Mouse (Mus musculus) central nervous system, embryonic 14 days (tissue): ENCODE data around the gene Gm26920. TPM values are rescaled to one million over a fixed set of nuclear protein-coding genes. Genes with fewer than 3 reads are reported as not detected.

Experiments used
- polyA plus RNA-seq: library from polyadenylated mRNA; depleted of rRNA; stranded (reverse); fragments of >200 nt; gene quantifications from 2 replicates; pipeline ENCODE4 v1.2.3, GENCODE M21; 2012; rRNA removed

The Gm26920 gene
- polyA plus RNA-seq: 0.91 and 1.6 TPM in 2 replicates

DNA sequence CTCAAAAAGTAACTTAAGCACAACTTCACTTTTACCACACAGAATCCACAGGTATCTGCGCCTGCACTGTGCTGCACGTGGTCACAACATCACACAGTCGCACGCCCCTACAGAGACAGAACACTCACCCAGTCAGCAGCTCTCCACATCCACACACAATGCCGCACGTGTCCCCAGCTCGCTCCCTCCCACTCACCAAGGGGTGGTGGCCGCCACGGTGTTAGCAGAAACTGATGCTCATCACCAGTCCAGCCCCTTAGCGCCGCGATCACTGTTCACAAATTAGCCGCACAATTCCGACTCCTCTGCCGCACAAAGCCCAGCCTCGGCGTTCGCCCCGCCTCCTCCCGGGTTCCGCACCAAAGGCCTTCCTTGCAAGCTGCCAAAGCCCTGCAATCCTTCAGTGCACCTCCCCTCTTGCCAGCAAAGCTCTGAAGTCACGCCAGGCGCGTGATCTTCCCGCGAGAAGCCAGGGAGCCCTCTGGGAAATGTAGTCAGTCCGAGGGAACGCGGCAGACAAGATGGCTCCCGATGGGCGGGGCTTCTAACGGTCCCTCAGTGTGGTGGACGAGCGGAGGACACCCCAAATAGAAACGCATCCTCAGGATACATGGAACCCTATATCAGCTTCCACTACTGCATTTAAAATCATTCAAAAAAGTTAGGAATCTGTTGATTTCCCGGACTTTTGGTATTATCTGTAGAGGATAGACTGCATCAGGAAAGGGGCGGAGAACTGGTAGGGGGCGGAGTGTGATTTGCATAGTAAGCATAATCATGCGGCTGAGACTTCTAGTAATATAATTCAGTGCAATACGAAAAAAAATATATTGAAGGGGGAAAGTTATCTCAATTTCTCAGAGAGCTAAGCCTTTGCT lies at the start of gene Gm26920, which contains the start of gene Zfp566:
Gene Gm26920 (minus strand): TSS at position 319 of the 878 bp plus-strand sequence.
Gene Zfp566 (minus strand): TSS at position 436 of the 878 bp plus-strand sequence.

DNA sequence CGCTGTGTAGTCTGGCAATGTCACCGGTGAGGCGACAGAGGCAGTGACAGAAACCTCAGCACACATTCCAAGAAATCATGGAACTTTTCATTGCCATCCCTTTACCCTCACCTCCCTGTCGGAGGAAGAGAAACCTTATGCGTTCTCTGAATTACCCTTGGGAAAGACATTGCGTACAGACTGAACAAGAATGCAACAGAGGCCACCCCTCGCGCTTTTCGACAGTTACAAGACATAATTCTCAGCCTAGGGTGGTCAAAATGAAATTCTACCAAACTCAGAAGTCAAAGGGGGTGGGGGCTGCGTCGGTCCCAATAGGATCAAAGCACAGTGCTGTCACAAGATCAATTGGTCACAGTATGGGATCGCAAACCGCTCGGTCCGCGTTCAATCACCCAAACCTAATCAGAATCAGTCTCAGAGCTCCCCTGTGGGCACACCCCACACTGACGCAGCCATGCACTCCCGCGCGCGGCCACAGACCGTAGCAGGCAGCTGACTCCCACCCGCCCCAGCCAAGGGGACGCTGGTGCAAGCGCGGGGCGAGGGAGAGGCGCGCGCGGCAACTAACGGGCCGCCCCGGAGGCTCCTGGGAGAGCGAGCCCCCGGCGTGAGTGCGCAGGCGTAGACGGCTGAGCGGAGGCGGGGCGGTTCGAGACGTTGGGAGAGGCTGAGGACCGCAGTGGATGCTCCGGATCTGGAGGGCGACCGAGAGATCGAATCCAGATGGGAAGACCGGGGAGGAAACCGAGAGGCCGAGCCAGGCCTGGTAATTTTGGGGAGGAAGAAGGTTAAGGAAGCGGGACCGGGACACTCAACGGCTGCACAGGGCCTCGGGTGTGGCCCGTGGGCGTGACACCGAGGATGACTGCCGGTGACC lies 31.3 kb upstream of the Gm26920 start, which contains the start of gene Zfp382:
Gene Zfp382 (plus strand): TSS at position 635 of the 880 bp plus-strand sequence.

DNA sequence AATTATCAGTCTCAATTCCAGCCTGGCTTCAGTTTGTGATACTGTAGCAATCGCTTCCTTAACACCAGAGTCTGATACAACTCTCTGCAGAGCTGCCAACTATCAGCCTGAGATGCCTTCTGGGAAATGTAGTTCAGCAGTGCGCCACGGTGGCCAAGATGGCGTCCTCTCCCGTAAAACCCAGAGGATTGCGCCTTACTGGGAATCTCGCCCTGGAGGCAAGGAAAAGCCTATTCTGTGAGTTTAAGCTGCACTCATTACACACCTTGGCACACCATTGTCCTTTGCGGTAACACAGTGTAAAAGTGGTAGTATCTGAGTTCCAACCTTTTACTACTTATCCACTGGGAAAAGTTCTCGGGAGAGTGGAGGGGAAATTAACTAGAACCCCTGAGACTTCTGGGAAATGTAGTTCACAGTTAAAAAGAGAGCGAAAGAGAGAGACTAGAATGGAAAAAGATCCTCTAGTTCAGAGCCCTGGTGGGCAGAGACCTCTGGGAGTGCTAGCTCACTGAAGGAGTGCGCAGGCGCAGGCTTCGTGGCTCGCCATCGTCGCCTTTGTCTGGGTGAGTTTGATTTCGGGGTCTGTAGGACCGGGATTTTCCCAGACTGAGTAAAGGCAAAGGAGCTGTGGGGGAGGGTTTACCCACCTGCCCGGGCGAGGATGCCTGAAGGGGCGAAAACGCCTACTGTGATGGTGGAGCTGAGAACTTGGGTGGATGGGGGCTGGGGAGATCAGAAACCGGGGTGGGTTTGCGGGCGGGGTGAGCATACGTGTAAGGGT lies 4.6 kb upstream of the Gm26920 start, which contains the start of gene Zfp260:
Gene Zfp260 (plus strand): TSS at position 132 of the 784 bp plus-strand sequence.

DNA sequence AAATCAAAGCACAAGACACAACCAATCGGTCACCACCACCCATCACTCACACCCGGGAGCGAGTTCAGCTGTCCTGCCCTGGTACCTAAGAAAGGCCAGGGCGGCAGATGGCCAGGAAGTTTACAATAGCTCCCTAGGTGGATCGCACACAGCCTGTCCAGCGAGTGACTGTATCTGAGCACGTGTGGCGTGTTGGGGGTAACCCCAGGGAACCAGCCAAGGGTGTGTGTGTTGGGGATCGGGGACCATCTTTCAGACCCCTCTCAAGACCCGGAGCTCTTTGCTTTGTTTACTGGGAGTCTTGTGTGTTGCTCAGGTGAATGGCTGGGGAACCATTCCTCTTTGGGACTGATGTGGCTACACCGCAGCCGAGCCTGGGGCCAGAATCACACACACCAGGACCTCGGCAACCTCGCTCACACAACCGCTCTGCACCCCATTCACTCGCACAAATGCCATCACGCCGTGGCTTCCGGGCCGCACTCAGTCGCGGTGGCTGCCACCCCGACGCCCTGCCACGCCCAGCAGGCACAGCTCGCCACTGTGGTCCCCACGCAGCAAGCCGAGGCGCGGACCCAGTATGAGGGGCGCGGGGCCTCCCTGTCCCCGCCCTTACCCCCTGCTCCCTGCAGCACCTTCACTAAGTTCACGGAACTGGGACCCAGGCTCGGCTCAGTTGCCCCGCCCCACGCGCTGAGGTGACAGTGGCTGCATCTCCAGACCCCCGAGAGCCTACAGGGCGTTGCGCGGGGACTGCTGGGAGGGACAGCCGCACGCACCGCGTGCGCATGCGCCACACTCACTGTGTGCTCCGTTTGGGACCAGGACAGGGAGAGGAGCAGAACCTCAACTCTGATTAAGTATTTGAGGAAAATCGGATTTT lies 17.8 kb downstream of the Gm26920 start, which contains the start of gene Zfp82:
Gene Zfp82 (minus strand): TSS at position 755 of the 883 bp plus-strand sequence.

DNA sequence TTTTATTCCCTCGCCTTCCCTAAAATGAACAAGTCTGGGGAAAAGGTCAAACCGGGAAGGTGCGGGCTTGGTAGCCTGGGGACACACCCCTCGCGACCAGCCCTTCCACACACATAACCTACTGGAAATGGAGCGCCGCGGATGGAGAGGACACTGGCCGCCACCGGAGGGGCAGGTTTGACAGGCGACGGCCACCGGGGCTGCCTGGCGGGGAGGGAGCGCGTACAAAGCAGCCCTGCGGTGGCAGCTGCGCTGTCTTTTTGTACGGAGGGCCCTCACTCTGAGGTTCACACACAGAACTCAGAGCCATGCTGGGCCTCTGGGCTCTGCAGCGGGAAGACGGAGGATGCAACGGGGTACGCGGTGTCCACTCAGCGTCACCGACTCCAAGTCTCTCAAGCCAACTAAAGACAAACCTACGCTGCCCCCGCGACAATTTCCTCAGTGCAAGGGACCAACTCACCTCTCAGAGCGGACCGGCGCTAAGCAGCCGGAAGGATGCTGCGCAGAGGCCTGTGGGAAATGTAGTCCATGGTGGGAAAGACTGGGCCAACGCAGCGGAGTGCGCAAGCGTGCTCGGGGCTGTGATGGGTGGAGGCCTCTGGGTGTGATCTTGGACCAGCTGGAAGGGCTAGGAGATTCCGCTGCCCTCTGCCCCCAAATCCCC lies 39.2 kb downstream of the Gm26920 start, which contains the start of gene Zfp14:
Gene Zfp14 (minus strand): TSS at position 499 of the 667 bp plus-strand sequence.

Other genes with a start within 250 kb of the Gm26920 start
- 8.3 and 9.9 TPM in 2 replicates for gene Zfp940, start 236.7 kb downstream of the Gm26920 start, polyA plus RNA-seq
- 14.3 and 14.9 TPM in 2 replicates for gene Zfp420, start 230.4 kb downstream of the Gm26920 start, polyA plus RNA-seq
- gene Zfp27, start 183.8 kb downstream of the Gm26920 start, polyA plus RNA-seq: 14.1 and 14.4 TPM in 2 replicates
- gene Zfp383, start 182.2 kb downstream of the Gm26920 start, polyA plus RNA-seq: 15.7 and 16.7 TPM in 2 replicates
- 13.7 and 13.9 TPM in 2 replicates for gene Zfp74, start 136.3 kb downstream of the Gm26920 start, polyA plus RNA-seq
- 7.1 and 9.3 TPM in 2 replicates for gene Zfp568, start 106.5 kb downstream of the Gm26920 start, polyA plus RNA-seq
- 11.1 and 12.6 TPM in 2 replicates for gene Zfp14, start 39.0 kb downstream of the Gm26920 start, polyA plus RNA-seq
- gene Zfp82, start 17.5 kb downstream of the Gm26920 start, polyA plus RNA-seq: 4.7 and 5.0 TPM in 2 replicates
- gene Zfp566, start 117 bp upstream of the Gm26920 start, polyA plus RNA-seq: 11.5 and 12.7 TPM in 2 replicates
- gene Zfp260, start 4.4 kb upstream of the Gm26920 start, polyA plus RNA-seq: 54.6 and 58.2 TPM in 2 replicates
- gene Zfp382, start 31.5 kb upstream of the Gm26920 start, polyA plus RNA-seq: 7.0 and 9.3 TPM in 2 replicates
- 89.7 and 96.2 TPM in 2 replicates for gene Zfp146, start 79.3 kb upstream of the Gm26920 start, polyA plus RNA-seq
- gene Cox7a1, start 93.7 kb upstream of the Gm26920 start, polyA plus RNA-seq: 1.9 and 4.1 TPM in 2 replicates
- gene Capns1, start 108.4 kb upstream of the Gm26920 start, polyA plus RNA-seq: 273 and 310 TPM in 2 replicates
- gene Polr2i, start 141.5 kb upstream of the Gm26920 start, polyA plus RNA-seq: 269 and 294 TPM in 2 replicates
- 193 and 204 TPM in 2 replicates for gene Tbcb, start 141.9 kb upstream of the Gm26920 start, polyA plus RNA-seq
- gene Ovol3, start 145.3 kb upstream of the Gm26920 start, polyA plus RNA-seq: 0.12 and 0.14 TPM in 2 replicates
- gene Thap8, start 189.7 kb upstream of the Gm26920 start, polyA plus RNA-seq: 0.13 and 0.17 TPM in 2 replicates
- gene Wdr62, start 190.0 kb upstream of the Gm26920 start, polyA plus RNA-seq: 18.4 and 23.7 TPM in 2 replicates
- gene Clip3, start 201.3 kb upstream of the Gm26920 start, polyA plus RNA-seq: 205 and 218 TPM in 2 replicates
- 139 and 146 TPM in 2 replicates for gene Alkbh6, start 218.3 kb upstream of the Gm26920 start, polyA plus RNA-seq
- gene Syne4, start 224.4 kb upstream of the Gm26920 start, polyA plus RNA-seq: 31.1 and 59.8 TPM in 2 replicates
- gene E130208F15Rik, start 231.3 kb upstream of the Gm26920 start, polyA plus RNA-seq: 0.53 and 0.69 TPM in 2 replicates
- gene Sdhaf1, start 233.5 kb upstream of the Gm26920 start, polyA plus RNA-seq: 21.2 and 23.7 TPM in 2 replicates